In the genomic region with DNA sequence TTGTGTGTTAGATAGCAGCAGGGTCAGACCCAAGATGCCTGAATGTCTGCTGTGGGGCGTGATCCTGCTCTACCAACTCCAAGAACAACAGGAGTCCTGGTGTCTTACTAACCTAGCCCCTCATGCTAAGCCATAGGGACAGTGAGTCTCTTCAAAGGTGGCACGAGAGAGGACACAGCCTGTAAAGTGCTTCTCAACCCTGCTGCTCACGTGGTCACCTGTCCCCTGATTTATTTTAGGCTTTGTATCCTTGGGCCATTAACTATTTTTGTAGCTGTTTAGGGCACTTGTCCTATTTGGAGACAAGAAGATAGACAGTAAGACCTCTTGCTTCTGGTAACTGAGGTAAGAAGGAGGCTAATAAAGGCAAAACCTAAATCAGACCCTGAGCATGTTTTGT, we compare ENCODE assay signal across 26 mouse cellular contexts.
A peak's percentile ranks its signal among the peaks of the same experiment; 100 is the strongest.
DNase-seq lines count a peak whose midpoint lies in the region; ATAC-seq lines count a peak whose summit lies in the region.
"Had no signal": no experiment of that assay in that cellular context is flagged by ENCODE, and none has a peak within 500 bp of the region (broad histone marks: within the 10 kb centered on the region; RNA-seq: fewer than 3 reads in every experiment).

No protein-coding gene starts in this region.

- H3K27ac ChIP-seq in hindbrain, embryonic 10.5 days, result peak overlapping the region; percentile 80
- H3K27ac ChIP-seq in hindbrain, embryonic 13.5 days, result no peak overlapping the region
- 0 out of 2 replicates have a peak overlapping the region, but pooled peaks have one; percentile 32 for H3K27ac ChIP-seq in embryonic facial prominence, embryonic 10.5 days (replicated peaks)
- 0 out of 2 replicates have a peak overlapping the region, but pooled peaks have one; percentile 11 for H3K27ac ChIP-seq in embryonic facial prominence, embryonic 15.5 days (replicated peaks)
- H3K27ac ChIP-seq: hindbrain, embryonic 15.5 days; intestine, embryonic 15.5 days; limb, embryonic 12.5 days; macrophage had no signal

- ATAC-seq in hindbrain, embryonic 13.5 days (ENCODE audit: low FRiP score), result no peak
- ATAC-seq in embryonic facial prominence, embryonic 15.5 days (ENCODE audit: insufficient number of reproducible peaks, low FRiP score, low TSS enrichment, low read depth), result no peak
- ATAC-seq: intestine, embryonic 15.5 days; liver, postnatal 0 days; lung, postnatal 0 days; Patski had no signal

- no peaks in the 10 kb centered on the region for H3K9me3 ChIP-seq in hindbrain, embryonic 10.5 days
- no peaks in the 10 kb centered on the region for H3K9me3 ChIP-seq in hindbrain, embryonic 13.5 days
- H3K9me3 ChIP-seq in embryonic facial prominence, embryonic 10.5 days, result no peaks in the 10 kb centered on the region
- no peaks in the 10 kb centered on the region for H3K9me3 ChIP-seq in embryonic facial prominence, embryonic 15.5 days (replicated peaks)
- H3K9me3 ChIP-seq: G1E; hindbrain, embryonic 15.5 days; intestine, embryonic 15.5 days; limb, embryonic 12.5 days; neural tube, embryonic 15.5 days had no signal

- DNase-seq in heart, adult 11 months, result peak; percentile 93
- DNase-seq in heart, postnatal 4 days, result no peak
- DNase-seq in hindbrain, embryonic 10.5 days (ENCODE audit: low spot score), result no peak
- DNase-seq in embryonic facial prominence, embryonic 10.5 days (ENCODE audit: low spot score), result no peak
- DNase-seq in layer of hippocampus, postnatal 14 days (ENCODE audit: low spot score in 2 of 2), result no peak
- DNase-seq: adrenal gland, adult 2 months; B cell, adult 2 months; cerebellum, adult 18-20 months; cerebellum, postnatal 25 days; gastrocnemius, postnatal 36 days; kidney, adult 9 months; kidney, postnatal 14 days; liver, postnatal 0 days; thymus, adult 18-20 months; thymus, postnatal 36 days had no signal

- H3K27me3 ChIP-seq in hindbrain, embryonic 10.5 days (ENCODE audit: insufficient read depth, poor library complexity, severe bottlenecking), result no peaks in the 10 kb centered on the region
- H3K27me3 ChIP-seq in hindbrain, embryonic 13.5 days, result no peaks in the 10 kb centered on the region
- no peaks in the 10 kb centered on the region for H3K27me3 ChIP-seq in embryonic facial prominence, embryonic 10.5 days (replicated peaks; ENCODE audit: low read depth, poor library complexity, severe bottlenecking)
- no peaks in the 10 kb centered on the region for H3K27me3 ChIP-seq in embryonic facial prominence, embryonic 15.5 days
- H3K27me3 ChIP-seq: hindbrain, embryonic 15.5 days; intestine, embryonic 15.5 days; neural tube, embryonic 15.5 days had no signal

- H3K4me2 ChIP-seq in hindbrain, embryonic 13.5 days, result no peak overlapping the region
- no peak overlapping the region for H3K4me2 ChIP-seq in embryonic facial prominence, embryonic 15.5 days (replicated peaks)
- H3K4me2 ChIP-seq: hindbrain, embryonic 15.5 days; intestine, embryonic 15.5 days; limb, embryonic 12.5 days; liver, embryonic 11.5 days; neural tube, embryonic 15.5 days had no signal

- H3K4me3 ChIP-seq in hindbrain, embryonic 10.5 days, result no peak overlapping the region
- no peak overlapping the region for H3K4me3 ChIP-seq in hindbrain, embryonic 13.5 days
- H3K4me3 ChIP-seq in embryonic facial prominence, embryonic 10.5 days, result no peak overlapping the region
- no peak overlapping the region for H3K4me3 ChIP-seq in embryonic facial prominence, embryonic 15.5 days (replicated peaks)
- H3K4me3 ChIP-seq: hindbrain, embryonic 15.5 days; intestine, embryonic 15.5 days; limb, embryonic 12.5 days; neural tube, embryonic 15.5 days had no signal

- H3K36me3 ChIP-seq in hindbrain, embryonic 10.5 days, result peaks cover 21% of the 10 kb centered on the region; the same call in 1 of the 2 replicates
- 0 out of 2 replicates have a peak, but pooled peaks cover 3% of the 10 kb centered on the region for H3K36me3 ChIP-seq in hindbrain, embryonic 13.5 days
- peaks cover 16% of the 10 kb centered on the region for H3K36me3 ChIP-seq in embryonic facial prominence, embryonic 10.5 days (replicated peaks)
- H3K36me3 ChIP-seq in embryonic facial prominence, embryonic 15.5 days, result no peaks in the 10 kb centered on the region
- H3K36me3 ChIP-seq: G1E; hindbrain, embryonic 15.5 days; intestine, embryonic 15.5 days; limb, embryonic 12.5 days had no signal

- no peak overlapping the region for H3K9ac ChIP-seq in hindbrain, embryonic 13.5 days
- no peak overlapping the region for H3K9ac ChIP-seq in embryonic facial prominence, embryonic 15.5 days
- H3K9ac ChIP-seq: intestine, embryonic 15.5 days; limb, embryonic 12.5 days; liver, postnatal 0 days had no signal

- 29% methylated on average over 3 of the region's 3 CpGs for WGBS in hindbrain, embryonic 10.5 days
- WGBS in hindbrain, embryonic 13.5 days, result 40% methylated on average over 3 of the region's 3 CpGs
- WGBS in embryonic facial prominence, embryonic 10.5 days, result 48% methylated on average over 3 of the region's 3 CpGs
- 74% methylated on average over 3 of the region's 3 CpGs for WGBS in embryonic facial prominence, embryonic 15.5 days

- peaks cover 72% of the 10 kb centered on the region for H3K4me1 ChIP-seq in hindbrain, embryonic 10.5 days (replicated peaks)
- H3K4me1 ChIP-seq in hindbrain, embryonic 13.5 days (replicated peaks), result peaks cover 58% of the 10 kb centered on the region
- peaks cover 61% of the 10 kb centered on the region for H3K4me1 ChIP-seq in embryonic facial prominence, embryonic 10.5 days
- peaks cover 13% of the 10 kb centered on the region for H3K4me1 ChIP-seq in embryonic facial prominence, embryonic 15.5 days
- H3K4me1 ChIP-seq: intestine, embryonic 15.5 days had no signal
